Mouse (Mus musculus): ENCODE data around the gene Ctnnb1. TPM values are rescaled to one million over a fixed set of nuclear protein-coding genes. Genes with fewer than 3 reads are reported as not detected.
"Not testable (repeated sequence)": the region's sequence is repeated elsewhere in the genome, so short reads cannot be mapped to it uniquely, and the experiment has no call there.

The Ctnnb1 gene
- total RNA-seq (2017): 460 and 470 TPM in 2 replicates

DNA sequence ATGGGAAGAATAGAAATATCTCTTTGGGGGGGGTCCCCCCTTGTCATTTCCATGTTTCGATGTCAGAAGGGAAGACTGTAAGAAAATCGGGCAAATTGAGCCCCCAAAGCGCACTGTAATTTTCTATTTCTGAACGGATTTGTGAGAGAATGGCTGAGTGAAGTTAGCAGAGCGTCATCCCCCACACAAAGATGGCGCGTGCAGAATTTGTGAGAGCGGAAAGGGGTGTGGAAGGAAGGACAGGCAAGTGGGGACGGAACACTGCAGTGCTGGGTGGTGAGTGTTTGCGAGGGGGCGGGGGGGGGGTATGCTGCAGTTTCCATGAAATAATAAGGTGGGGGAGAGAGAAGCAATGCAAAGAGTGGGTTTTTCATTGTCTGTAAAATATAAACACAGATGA is at the start of gene Ctnnb1:
Gene Ctnnb1 (plus strand): TSS at position 136 of the 400 bp plus-strand sequence.
- ATAC-seq (replicated peaks; ENCODE audit: low read depth, poor library complexity, severe bottlenecking): no peak

DNA sequence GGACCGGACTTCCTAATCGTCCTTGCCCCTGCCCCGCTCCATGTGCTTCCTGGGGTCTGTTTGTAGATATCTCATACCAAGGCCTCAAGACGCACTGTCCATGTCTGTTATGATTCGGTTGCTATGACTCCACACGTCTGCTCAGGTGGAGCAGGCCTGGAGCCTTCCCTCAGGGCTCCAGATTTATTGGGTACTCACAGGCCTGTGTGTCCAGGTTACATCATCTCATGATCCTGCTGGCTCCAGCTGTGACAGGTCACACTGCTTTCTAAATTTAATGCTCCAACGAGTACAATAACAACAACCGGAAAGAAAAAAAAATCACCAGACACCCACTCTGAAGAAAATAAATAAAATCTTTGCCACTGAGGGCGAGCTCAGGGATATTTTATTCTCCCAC is 48.7 kb upstream of the Ctnnb1 start:
- no peak for ATAC-seq (replicated peaks; ENCODE audit: low read depth, poor library complexity, severe bottlenecking)

DNA sequence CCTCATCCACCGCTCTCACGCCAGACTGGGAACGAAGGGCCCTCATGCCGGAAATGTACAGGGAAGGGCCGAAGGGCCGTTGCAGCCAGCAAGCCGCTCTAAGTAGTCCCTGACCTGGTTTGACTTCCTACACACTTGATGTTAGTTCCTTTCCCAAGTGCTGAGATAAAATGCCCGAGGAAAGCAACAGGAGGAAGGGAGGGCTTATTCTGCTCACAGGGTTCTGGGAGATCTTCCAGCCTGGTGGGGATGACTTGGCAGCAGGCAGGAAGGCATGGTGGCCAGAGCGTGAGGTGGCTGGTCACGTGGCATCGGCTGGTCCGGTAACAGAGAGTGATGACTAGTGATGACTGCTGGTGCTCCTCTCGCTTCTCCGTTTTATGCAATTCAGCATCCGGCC is 47.9 kb upstream of the Ctnnb1 start:
- no peak for ATAC-seq (replicated peaks; ENCODE audit: low read depth, poor library complexity, severe bottlenecking)

DNA sequence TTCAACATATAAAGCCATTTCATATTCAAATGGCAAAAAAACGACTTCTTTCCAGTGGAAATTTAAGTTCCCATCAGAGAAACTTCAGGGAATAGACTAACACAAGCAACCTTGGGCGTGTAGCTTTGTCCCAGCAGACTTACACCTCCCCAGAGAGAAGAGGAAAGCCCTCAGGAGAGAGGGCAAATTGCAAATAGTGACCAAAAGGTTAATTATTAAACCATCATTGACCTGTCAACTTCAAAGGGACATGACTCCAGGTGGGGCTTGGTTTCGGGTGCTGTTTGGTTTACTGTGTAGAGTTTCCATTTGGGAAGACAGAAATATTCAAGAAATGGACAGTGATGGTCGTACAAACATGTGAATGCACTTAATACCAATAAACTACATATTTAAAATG is 47.2 kb upstream of the Ctnnb1 start:
- no peak for ATAC-seq (replicated peaks; ENCODE audit: low read depth, poor library complexity, severe bottlenecking)

DNA sequence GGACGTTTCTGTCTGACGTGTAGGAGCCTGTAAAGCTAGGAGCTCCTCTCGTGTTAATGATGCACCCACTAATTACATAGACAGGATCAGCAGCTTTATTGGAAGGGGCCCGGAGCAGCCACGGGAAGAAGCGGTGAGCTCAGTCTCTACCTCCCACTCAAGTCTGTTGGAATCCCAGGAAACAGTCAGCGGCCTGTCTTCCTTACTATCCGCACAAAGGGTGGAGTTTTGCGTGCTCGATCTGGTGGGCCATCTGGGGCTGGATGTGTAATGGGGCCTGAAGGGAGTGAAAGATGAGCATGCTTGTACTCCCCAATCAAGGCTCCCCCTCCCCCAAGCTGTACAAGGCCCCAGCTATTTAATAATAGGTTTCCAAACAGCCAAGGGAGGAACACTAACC is 44.3 kb upstream of the Ctnnb1 start:
- ATAC-seq (replicated peaks; ENCODE audit: low read depth, poor library complexity, severe bottlenecking): no peak

DNA sequence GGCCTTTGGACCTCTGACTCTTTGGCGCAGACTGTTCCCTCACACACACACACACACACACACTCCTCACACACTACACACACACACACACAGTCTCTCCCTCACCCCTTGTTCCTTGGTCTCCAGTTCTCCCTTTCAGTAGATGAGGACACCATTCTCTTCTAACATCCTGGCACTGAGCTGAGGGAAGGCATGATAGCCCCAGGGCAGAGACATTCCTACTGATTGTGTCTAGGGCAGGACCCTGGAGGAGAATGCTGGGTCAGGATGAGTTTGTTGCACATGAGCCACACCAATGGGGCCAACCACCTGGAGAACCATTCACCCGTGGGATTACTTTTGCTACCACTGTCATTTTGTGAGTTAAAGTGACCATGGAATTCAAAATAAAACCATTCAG is 41.4 kb upstream of the Ctnnb1 start:
- ATAC-seq (replicated peaks; ENCODE audit: low read depth, poor library complexity, severe bottlenecking): no peak

DNA sequence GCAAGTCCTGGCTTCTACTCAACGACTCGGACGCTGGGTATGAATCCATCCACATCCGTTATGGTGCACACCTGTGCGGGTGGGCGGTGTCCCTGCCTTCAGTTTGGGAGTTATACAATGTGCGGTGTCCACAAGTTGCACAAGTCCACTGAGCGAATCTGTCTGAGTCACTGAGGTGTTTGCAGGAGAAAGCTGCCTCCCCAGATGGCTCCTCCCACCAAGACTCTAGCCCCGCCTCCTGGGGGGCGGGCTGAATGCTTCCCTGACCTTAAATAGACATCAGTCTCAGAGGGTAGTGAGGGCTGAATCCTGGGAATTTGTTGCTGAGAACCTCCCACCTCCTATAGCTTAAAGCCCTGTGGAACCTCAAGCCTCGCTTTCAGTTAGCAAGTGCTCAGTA is 35.6 kb upstream of the Ctnnb1 start:
- ATAC-seq (replicated peaks; ENCODE audit: low read depth, poor library complexity, severe bottlenecking): no peak

DNA sequence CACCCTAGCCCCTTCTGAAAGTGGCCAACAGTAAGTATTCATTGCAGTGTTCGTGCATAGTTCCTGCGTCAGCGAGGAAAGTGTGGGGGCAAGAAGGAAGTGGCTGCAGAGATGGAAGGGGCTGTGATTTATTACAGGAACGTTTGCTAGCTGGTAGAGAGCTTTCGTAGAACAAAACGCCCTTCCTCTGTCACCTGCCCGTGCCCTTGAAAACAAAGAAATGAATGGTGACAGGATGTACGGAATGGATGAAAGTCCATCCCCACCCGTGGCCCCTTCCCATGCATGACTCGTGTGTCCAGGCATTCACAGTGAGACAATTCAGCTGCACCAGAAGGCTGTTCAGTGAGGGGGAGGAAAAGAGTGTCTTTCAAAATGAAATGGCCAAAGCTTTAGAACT is 35.0 kb upstream of the Ctnnb1 start:
- ATAC-seq (replicated peaks; ENCODE audit: low read depth, poor library complexity, severe bottlenecking): no peak

DNA sequence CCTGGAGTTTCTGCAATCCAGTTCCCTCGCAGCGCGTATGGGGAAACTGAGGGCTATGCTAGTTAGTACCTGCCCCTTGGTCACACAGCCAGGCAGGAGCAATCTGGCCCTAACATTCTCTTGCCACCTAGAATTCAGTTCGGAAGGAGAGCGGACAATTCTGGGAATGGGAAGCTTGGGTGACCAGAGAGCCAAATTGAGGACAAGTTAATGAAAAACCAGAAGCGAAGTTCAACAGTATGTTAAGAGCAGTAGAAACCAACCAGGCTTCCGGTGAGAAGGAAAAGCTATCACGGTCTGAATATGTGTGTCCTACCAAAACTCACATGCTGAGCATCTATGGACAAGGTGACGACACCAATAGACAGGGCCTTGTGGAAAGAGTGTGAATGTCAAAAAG is 34.6 kb upstream of the Ctnnb1 start:
- ATAC-seq (replicated peaks; ENCODE audit: low read depth, poor library complexity, severe bottlenecking): no peak

DNA sequence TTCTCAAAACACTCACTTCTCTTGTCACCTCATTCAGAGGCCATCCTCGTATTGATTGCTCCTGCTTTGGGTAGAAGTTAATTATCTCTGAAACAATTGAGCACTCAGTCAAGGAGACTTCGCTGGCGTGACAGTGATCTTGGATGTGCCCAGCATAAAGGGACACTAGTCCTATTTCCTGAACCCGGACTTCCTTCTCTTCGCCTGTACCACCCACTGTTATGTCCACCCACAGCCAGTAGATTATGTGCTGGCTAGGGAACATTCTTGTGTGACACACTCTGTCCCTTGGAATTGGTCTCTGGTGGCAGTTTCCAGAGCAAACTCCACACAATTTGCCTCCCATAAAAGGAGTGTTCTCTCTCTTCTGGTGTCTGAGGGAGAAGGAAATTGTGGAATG is 32.5 kb upstream of the Ctnnb1 start:
- ATAC-seq (replicated peaks; ENCODE audit: low read depth, poor library complexity, severe bottlenecking): no peak

DNA sequence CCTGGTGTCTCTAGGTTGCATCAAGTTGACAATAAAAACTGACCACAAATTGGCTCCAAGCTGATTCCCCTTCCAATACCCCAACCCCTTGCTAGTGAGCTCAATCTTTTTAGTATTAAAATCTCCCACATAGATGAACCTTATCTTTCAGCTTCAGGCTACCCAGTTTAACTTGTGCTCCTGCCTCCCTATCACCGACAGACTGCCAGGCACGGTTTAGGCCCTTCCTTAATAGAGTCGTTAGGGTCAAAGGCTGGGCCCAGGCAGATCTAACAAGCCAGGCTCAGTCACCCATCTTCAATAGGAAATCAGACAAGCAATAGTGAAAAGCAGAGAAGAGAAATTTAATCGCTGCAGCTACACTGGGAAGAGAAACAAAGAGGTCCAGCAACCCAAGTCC is 31.7 kb upstream of the Ctnnb1 start:
- ATAC-seq (replicated peaks; ENCODE audit: low read depth, poor library complexity, severe bottlenecking): no peak

DNA sequence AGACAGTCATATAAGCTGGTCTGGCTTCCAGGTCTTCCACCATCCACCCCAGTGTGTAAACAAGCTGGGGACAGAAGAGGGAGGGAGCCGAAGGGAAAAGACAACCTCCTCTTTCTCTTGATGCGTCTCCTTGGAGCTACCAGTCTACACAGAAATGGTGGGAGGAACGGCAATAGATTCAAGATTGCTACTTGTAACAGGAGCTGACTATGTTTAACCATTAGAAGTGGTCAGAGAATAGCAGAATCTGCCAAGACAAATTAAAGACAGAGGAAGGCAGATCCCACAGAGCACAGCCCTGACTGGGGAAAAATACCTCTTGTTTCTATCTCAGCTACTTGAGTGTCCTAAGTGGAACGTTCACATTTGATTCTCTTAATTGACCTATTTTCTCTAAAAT is 29.2 kb upstream of the Ctnnb1 start:
- no peak for ATAC-seq (replicated peaks; ENCODE audit: low read depth, poor library complexity, severe bottlenecking)

GRCm38 (mm10) chr9:120900338-120901274 is 28.4 kb upstream of the Ctnnb1 start:
- no peak for ATAC-seq (replicated peaks; ENCODE audit: low read depth, poor library complexity, severe bottlenecking)

DNA sequence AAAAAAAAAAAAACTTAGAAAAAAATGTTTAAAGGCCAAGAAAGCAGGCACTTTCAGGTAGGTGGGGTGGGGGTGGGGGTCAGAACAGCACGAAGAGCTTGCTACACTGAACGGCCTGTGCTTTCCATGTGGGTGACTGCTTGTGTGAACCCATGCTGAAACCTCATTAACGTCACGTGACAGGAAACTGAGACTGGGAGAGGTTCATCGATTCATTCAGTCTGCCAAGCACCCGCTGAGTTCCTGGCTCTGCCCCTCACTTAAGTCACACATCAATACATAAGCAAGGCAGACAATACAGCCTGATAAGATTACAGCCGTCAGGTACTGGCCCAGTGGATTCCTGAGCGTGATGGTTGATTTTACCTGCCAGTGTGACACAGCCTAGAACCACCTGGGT is 26.5 kb upstream of the Ctnnb1 start:
- ATAC-seq (replicated peaks; ENCODE audit: low read depth, poor library complexity, severe bottlenecking): no peak

DNA sequence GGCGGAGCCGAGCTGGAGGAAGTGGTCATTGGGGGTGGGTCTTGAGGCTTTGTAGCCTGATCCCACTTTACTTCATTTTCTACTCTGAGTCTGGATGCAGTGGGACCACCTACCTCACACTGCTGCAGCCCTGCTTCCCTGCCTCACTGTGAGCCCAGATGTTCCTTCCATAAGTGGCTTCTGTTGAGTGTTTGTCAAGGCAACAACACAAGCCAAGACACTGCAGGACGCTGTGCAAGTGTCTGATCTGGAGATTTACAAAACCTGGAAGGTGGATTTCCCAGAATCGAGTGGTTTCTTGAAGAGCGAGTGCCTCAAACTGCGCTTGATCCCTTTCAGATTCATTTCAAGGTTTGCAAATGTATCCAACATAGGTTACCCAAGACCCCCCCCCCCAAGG is 20.6 kb upstream of the Ctnnb1 start:
- ATAC-seq (replicated peaks; ENCODE audit: low read depth, poor library complexity, severe bottlenecking): no peak

DNA sequence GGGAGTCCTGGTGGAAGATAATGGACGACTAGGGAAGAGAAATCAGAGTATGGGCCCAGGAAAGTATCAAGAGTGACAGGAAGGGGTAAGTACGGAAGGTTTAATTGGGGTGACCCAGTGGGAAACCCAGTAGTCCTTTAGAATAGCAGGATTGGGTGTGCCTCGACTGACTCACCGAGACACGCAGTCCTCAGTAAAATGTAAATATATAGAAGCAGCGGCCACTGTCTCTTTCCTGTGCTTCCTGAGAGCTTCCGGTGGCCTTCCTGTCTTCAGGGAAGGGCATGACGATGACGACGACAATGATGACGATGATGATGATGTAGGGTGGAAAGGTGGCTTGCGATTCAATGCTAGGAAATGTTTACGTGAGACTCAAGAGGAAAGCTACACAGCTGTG is 15.9 kb upstream of the Ctnnb1 start:
- no peak for ATAC-seq (replicated peaks; ENCODE audit: low read depth, poor library complexity, severe bottlenecking)

DNA sequence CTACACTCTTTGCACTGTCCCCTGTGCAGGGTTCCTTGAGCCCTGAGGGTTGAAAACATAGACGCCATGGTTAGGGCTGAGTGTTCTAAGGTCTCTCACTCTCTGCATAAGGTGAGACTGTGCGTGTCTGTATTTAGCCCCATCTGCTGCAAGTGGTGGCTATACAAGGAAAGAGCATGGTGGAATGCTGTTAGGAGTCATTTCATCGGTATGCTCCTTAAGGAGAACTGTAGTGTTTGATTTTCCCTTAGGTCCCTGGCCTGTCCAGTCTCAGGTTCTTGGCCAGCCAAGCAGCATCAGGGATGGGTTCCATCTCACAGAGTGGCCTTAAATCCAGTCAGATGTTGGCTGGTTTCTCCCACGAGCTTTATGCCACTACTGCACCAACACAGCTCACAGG is 14.6 kb upstream of the Ctnnb1 start:
- no peak for ATAC-seq (replicated peaks; ENCODE audit: low read depth, poor library complexity, severe bottlenecking)

DNA sequence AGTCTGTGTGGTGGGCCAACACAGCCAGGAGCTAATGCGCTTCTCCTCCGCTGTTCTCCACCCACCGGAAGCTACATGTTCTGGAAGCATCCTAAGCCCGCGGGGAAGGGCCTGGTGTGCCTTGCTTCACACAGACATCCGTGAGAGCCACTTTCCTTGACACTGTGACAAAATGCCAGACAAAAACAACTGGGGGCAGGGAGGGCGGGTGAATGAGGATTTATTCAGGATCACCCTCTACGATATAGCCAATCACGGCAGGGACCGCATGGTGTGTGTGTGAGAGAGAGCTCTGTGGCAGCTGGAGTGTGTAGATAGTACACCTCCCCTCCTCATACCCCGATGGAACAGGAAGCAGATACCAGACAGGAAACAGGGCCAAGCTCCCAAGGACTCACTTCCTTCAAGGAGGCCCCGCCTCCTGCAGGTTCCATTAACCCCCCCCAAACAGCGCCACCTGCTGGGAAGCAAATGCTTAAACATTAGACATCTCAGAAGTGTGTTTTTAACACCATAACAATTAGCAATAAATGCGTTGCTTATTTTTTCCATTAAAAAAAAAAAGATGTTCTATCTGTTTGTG is 14.0 kb upstream of the Ctnnb1 start:
- ATAC-seq (replicated peaks; ENCODE audit: low read depth, poor library complexity, severe bottlenecking): peak; percentile 100

DNA sequence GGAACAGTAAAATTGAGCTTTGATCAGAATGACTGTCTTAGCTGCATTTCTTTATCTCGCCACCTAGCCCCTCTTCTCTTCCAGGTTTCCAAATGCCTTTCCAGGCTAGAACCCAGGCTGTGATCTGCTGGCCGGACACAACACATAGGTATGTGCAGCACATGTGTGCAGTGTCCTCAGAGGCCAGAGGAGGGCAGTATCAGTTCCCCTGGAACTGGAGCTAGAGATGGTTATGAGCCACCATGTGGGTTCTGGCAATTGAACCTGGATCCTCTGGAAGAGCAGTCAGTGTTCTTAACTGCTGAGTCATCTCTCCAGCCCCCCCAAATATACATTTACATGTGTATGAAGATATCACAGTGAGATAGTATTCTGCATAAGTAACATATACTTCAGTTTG is 11.4 kb upstream of the Ctnnb1 start:
- ATAC-seq (replicated peaks; ENCODE audit: low read depth, poor library complexity, severe bottlenecking): not testable (repeated sequence)

- no peak for ATAC-seq (replicated peaks; ENCODE audit: low read depth, poor library complexity, severe bottlenecking)
Measured at GRCm38 (mm10) chr9:120918211-120918610, 10.8 kb upstream of the Ctnnb1 start.

DNA sequence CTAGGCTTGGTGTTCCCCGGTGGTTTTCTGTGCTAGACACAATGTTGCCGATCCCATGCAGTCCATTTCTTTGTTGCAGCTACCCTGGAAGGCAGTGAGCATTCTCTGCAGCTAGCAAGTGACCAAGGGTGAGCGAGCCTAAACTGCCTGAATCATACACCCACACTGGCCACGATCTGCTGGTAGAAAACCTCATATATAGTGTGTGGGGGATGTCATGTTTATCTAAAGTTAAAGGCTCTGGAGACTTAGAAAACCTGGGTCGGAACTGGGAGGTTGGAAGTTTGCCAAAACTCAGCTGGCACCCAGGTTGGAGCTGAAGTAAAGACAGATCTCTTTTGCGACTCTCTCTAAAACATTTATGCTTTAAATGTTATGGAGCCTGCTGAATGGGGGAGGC is 10.4 kb upstream of the Ctnnb1 start:
- no peak for ATAC-seq (replicated peaks; ENCODE audit: low read depth, poor library complexity, severe bottlenecking)

- no peak for ATAC-seq (replicated peaks; ENCODE audit: low read depth, poor library complexity, severe bottlenecking)
Measured at GRCm38 (mm10) chr9:120919130-120919529, 9.9 kb upstream of the Ctnnb1 start.

Data from common myeloid progenitor, adult 5-6 weeks (primary cell).